Mouse (Mus musculus): ENCODE results near the gene Itih2. TPM values are rescaled to one million over a fixed set of nuclear protein-coding genes. Genes with fewer than 3 reads are reported as not detected.

Gene Itih2
- under 1 TPM in 1 of 2 experiments, not detected in 1; 0.75 TPM for polyA plus RNA-seq (2017; shearing (Covaris generic))

GRCm38 (mm10) chr2:10131296-10131695 is at the start of gene Itih2:
Gene Itih2 (minus strand): TSS chr2:10131396.

GRCm38 (mm10) chr2:10153201-10154075 is 22.2 kb upstream of the Itih2 start, which contains the start of gene Itih5:
Gene Itih5 (plus strand): TSS chr2:10153571.

GRCm38 (mm10) chr2:10080310-10081010 is 50.7 kb downstream of the Itih2 start, which contains the start of the genes Atp5c1 and Kin:
Gene Atp5c1 (minus strand): TSS chr2:10080510.
Gene Kin (plus strand): TSS chr2:10080593.

GRCm38 (mm10) chr2:10048461-10048860 is 82.7 kb downstream of the Itih2 start, which contains the start of gene Taf3:
Gene Taf3 (minus strand): TSS chr2:10048596.

Other genes with a start within 250 kb of the Itih2 start
- 1 to 10 TPM; 1.6 to 3.6 TPM for gene 9230102O04Rik, start 241.9 kb downstream of the Itih2 start, polyA plus RNA-seq (2017; shearing (Covaris generic))
- gene Gata3, start 241.4 kb downstream of the Itih2 start, polyA plus RNA-seq (2017; shearing (Covaris generic)), result 100 to 1,000 TPM; 152 to 154 TPM
- 10 to 100 TPM; 19.6 to 29.4 TPM for gene Taf3, start 82.8 kb downstream of the Itih2 start, polyA plus RNA-seq (2017; shearing (Covaris generic))
- 100 to 1,000 TPM; 390 to 421 TPM for gene Atp5c1, start 50.9 kb downstream of the Itih2 start, polyA plus RNA-seq (2017; shearing (Covaris generic))
- gene Kin, start 50.8 kb downstream of the Itih2 start, polyA plus RNA-seq (2017; shearing (Covaris generic)), result 10 to 100 TPM; 29.4 to 57.3 TPM
- 10 to 100 TPM in 1 of 2 experiments, 1 to 10 TPM in 1; 2.3 to 12.4 TPM for gene Itih5, start 22.2 kb upstream of the Itih2 start, polyA plus RNA-seq (2017; shearing (Covaris generic))
- gene Sfmbt2, start 239.1 kb upstream of the Itih2 start, polyA plus RNA-seq (2017; shearing (Covaris generic)), result 1 to 10 TPM; 2.6 to 5.0 TPM

Measured in inflammation-experienced regulatory T-cells (primary cell).